Mouse (Mus musculus): Measurements from ENCODE around the gene Dpyd.

Gene Dpyd

DNA sequence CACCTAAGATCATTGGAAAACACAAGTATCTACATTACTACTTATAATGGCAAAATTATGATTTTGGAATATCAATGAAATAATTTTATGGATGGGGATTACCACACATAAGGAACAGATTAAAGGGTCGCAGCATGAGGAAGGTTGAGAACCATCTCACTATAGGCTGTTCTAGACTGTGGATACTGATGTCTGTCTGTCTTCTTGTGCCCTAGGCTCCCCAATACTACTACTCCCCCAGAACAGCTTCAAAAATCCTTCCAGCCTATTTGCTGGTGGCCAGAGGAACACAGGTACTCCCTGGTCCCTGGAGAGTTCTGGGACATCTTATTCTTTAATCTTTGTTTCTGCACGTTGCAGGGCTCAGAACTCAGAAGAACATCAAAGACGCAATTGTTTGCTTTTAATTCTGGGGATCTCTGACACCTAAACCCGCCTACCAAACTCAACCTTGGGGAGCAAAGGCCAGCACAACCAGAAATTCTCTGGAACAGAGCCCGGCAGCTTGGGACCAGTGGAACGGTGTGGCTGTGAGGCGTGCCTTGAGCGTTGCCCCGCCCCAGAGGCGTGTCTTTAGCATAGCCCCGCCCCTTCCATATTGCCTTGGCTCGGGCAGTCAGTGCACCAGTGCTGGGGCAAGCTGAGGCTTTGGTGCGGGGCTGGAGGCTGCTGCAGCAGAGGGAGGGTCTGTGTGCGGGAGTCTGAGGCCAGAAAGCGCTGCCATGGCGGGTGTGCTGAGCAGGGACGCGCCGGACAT lies at the start of gene Dpyd:
Gene Dpyd, plus strand, starts transcription at position 576 of the 757 bp plus-strand sequence.
- peak; percentile 70 for DNase-seq

DNA sequence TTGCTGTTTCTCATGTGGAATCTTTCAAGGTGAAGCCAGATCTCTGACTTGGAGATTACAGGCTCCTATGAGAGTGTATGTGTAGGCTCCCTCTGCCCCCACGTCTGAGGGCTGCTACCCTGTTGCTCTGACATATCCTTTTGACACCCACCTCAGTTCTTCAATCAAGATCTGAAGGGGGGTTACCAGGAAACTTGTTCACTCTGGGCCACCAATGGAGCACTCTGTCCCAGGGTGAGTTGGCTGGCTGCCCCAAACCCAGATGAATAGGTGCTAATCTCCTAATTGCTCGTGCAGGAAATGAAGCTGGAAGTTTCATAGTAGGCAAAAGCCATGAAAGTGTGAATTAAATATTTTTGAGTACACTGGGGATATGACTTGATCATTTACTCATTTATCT lies 24.3 kb upstream of the Dpyd start:
- peak; percentile 51 for DNase-seq

DNA sequence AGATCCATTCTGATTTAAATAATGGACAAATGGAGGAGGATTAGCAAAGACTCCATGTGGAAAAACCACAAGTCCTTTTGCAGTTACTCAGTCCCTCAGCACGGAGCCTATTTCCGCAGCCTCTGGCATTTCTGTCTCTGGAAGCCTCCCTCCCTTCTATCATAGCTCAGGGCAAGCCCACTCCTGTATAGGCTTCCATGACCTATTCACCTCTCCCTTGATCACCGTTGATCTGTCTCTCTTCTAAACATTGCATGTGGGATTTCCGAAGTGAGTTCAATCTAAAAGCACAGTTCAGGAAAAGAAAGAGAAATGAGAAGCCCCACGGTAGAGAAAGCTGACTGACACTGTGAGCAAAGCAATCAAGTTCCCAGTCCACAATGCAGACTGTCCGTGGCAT lies 20.2 kb upstream of the Dpyd start:
- no peak for DNase-seq

DNA sequence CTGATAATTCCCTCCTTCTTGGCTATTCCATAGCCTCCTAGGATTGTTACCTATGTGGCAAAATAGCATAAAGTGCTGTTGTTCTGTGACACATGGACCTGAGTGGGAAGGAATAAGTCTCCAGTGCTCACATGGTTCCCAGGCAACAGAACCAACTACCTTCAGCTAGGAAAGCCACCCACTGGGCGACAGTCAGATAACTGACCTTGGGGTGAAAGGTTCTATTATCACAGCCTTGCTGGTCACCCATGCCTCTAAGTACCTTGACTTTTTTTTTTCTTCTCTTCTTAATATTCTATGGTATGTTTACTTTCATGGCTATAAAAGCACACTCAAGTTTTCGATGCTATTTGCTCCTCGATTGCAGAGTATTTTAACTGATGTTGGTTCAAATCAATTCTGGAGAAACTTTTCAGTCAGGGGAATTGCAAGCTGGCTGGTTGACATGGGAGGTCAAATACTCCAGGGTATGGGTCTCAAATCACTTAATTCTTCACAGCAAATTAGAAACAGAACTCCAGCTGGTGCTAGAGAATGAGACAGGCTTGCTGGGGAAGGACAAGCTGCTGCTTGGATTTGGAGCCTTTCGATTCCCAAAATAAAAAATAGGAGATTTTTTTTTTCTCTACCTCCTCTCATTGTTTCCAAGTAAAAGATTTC lies 14.2 kb upstream of the Dpyd start:
- DNase-seq, result no peak

DNA sequence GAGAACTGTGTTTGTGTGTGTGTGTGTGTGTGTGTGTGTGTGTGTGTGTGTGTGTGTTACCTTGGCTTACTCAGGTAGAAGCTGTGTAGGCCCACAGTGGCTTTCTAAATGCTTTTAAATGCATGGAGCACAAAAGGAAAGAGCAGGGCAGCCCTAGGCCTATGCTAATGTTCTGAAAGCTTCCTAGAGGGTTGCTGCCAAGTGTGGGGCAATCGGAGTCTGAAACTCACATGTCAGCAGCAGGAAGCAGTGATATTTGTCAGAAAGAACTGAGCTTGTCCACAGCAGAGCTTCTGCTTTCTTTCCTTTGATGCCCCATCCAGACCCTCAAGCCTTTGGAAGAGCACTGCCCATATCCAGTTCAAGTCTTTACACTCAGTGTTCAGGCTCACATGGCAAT lies 4.3 kb upstream of the Dpyd start:
- no peak for DNase-seq

DNA sequence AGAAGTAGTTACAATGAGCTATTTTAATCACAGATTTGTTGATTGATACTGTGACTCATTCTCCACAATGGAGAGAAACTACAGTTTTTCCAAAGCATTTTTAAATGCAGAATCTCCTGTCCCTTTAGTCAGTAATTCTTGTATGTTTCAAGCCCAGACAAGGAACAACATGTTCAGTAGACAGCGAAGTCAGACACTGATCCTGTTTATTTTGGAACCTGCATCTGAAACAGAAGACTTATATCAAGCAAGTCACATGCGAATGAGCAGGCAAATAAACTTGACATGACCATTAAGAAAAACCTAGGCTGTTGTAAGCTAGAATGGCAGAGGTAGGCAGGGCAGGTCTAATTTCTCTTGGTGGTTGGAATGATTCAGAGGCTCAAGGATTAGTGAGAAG lies 2.0 kb upstream of the Dpyd start:
- no peak for DNase-seq

DNA sequence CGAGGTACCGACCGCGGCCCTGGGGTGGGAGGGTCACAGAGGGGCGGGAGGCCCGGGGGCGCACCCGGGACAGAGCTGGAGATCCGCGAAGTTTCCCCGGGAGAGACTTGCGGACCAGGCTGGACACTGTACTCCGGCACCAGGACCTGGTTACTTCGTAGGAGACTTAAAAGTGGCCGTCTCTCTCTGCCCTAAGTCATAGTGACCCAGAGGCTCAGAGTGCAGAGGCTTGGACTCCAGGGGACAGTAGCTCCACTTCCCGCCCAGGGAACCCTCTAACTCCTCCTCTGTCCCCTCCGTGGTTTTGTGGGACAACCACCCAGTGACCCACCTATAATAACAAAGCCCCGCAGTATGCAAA lies 362 bp downstream of the Dpyd start:
- DNase-seq, result no peak

DNA sequence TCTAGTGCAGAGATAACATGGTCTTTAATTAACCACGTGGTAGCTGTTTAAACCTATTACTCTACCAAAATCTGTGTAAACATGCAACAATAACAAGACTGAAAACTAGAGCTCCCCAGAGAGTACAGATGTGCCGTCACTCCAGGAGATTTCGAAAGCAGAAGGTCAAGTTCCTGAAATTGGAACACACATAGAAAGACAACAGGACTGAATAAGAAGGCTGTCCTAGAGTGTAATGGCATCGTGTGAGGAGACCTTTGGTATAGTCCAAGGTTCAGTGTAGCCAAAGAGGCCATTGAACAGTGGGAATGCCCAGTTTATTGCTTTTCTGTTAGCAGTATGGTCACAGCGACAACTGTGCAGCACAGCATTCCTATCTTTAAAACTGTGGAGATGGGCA lies 4.8 kb downstream of the Dpyd start:
- DNase-seq, result no peak

DNA sequence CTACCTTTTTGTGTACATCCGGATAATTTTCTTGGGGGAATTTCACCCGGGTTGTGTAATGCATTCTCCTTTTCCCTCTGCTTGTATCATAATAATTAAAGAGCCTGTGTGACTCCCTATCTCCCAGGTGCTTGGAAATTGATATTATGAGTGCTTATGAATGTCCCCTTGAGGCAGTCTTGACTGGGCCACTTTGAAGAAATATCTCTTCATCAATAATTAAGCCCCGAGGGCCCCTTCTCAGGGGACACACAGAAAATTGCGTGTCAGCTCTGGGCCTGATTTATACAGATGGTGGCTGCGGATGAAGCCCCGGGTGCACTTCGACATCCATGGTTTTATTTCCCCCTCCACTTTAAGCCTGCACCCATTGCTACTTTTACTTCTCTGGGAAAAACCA lies 8.3 kb downstream of the Dpyd start:
- no peak for DNase-seq

DNA sequence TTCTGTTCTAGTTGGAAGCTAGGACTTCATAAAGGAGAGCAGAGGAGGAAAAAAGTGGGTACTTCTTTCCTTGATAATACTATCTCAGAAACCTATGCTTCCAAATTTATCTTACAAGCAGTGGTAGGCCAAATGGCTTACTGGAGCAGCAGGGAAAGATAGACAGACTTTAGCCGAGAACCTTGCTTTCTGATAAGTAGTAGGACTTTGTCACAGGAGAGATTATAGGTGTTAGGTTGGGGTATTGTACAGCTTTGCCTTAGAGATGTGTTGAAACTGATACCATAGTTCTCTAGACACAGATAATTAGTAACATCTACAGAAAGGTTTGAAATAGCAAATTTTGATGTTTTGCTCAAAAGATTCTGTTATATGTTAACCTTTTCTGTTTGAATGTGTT lies 28.6 kb downstream of the Dpyd start:
- DNase-seq, result no peak

DNA sequence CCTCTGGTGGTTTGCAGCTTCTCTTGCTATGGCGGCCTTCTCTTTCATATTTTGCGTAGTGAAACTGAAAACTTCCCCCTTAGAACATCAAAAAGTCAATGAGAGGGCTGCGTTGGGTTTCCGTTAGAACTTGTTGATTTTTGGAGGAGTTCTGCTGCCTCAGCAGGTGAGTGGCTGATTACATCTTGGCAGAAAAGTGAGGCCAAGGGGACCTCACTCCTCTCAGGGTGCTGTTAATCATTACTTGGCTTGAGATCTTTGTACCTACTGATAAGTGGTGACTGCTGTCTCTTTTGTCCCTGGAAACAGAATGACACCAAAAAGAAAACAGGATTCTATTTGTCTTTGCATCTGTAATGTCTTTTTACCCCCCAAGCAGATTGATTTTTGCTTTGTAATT lies 32.9 kb downstream of the Dpyd start:
- DNase-seq, result no peak

DNA sequence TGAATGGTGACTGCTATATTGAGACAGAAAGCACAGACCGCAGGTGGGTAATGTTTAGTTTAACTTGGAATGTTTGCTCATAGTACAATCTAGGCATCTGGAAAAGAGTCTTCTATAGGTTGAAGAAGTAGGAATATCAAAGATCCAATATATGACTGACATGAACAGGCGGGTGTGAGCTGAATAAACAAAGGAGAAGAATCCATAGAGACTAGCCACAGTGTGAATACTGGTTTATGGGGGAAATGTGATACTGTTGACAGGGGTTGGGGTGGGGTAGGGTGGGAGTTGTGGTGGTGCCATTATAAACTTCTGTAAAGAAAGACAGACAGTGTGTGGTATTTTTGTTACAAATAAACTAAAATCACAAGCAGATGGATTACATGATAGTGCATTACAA lies 33.8 kb downstream of the Dpyd start:
- no peak for DNase-seq

DNA sequence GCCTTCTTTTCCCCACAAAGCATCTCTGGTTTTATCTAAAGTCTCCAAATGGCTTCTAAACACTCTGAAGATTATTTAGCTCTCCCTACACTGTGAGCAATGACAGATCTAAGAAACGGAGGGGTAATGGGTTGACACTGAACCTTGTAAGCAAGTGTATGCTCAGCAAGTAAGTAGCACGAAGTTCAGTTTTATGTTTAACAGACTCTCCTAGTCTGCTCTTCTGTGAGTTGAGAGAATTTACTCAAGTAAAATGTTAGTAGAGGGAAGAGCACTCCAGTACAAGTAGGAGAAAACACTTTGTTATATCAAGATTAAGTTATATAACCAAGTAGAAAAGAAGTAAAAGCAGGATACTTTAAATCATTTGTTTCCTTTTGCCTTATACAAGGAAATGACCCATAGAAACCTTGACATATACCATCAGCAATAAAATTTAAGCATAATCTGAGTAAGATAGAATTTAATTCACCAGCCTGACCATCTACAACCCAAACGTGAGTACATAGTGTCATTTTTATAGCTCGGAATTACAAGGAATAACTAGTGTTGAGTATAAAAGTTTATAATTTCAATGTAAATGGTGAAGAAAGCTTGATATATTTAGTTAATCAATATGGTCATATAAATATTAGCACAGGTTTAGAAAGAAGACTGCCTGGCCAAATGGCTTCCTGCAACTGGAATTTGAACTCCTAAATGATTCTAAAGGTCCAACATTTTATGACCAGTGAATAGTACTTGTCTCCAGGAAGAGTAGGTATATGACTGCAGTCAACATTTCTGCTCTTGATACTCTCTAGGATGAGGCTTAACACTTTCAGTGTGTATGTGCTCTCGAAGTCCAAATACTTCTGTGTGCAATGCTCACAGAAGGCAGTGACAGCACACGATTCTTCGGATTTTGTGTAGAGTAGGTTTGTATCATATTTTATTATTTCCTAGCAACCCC lies 40.0 kb downstream of the Dpyd start:
- DNase-seq, result no peak

DNA sequence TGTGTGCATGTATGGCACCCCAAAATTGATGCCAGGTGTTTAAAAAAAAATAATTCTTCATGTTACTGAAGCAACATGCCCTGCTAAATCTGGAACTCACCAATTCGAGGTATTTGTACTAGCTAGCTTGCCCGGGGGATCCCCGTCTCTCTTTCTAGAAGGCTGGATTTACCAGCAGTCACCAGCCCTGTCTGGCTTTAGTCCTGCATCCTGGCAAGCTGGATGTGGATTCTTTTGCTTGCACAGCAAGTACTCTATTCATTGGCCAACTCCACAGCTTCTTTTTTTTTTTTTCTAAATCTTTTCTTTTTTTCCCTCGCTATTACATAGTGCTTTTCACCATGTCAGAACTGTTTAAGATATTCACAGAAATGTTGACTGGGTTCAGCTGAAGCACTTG lies 46.8 kb downstream of the Dpyd start:
- peak; percentile 10 for DNase-seq

DNA sequence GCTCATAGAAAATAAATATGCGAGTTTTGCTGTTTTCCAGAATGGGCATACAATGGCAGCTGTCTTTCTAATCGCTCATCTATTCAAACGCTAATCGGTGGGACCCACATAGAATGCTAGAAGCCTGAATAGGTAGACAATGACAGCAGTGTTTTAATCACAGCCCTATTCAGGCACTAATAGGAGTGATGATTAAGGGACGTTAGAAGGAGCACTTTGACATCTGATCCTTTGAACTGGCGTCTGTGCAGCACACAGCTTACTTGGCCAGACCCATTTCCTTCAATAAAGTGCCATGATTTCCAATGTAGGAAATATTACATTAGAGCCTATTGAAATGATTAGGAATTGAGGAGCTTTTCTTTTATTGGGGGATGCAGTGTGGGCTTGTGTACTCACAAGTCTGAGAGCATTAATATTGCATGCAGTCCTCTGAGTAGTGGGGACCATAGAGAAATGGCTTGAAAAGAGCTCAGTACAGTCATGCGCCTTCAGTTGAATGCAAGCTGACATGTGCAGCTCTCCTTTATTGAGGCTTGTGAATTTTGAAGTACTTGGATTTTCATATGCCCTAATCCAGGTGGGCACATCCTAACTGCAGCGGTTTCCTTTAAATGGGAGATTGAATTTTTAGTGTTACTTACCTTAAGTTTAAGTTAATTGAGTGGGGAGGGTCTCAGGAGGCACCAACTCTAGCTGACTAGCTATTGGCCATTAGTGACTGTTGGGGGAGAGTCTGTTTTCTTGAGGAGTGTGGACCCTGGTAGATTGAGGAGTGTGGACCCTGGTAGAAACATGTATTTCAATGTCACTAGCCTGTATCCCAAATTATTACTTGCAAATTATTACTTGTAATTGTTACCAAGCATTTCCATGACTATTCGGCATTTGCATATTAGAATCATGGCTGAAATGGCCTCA lies 64.8 kb downstream of the Dpyd start:
- no peak for DNase-seq

DNA sequence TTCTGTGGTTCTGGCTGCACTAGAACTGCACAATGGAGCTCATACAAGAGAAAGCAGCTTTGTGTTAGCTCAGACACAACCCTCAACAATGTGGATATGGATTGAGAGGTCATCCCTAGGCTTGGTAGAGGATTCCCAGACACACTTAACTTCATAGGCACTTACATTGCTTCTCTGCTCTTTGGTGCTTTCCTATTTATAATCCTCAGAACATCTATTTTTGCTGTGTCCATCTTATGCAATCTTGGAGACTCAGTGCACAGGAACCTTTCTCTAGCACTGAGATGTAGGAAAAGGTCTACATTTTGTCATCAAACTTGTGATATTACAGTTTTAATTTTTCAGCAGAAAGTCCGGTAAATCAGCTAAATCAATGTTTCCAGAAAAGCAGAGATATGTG lies 67.8 kb downstream of the Dpyd start:
- no peak for DNase-seq

DNA sequence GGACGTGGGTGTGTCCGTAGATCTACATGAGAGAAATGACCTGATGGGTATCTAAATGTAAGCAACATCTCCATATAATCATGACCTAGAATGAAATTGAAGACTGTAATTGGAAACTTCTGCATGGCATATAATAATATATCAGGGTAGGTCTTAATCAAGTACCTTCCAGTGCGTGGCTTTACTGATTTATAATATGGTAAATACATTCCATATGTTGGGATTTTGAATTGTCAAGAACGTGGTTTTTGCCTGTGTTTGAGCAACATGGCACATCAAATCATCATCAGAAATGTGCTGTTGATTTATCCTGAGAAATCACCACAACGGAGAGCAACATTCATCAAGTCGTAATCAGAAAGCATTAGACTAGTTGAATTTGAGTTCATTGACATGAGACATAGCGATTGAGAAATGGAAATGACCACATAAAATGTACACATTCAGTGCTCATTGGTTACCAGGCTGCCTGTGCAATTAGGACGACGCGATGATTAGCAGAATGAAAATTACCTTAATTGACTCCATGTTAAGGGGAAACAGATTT lies 84.2 kb downstream of the Dpyd start:
- no peak for DNase-seq

DNA sequence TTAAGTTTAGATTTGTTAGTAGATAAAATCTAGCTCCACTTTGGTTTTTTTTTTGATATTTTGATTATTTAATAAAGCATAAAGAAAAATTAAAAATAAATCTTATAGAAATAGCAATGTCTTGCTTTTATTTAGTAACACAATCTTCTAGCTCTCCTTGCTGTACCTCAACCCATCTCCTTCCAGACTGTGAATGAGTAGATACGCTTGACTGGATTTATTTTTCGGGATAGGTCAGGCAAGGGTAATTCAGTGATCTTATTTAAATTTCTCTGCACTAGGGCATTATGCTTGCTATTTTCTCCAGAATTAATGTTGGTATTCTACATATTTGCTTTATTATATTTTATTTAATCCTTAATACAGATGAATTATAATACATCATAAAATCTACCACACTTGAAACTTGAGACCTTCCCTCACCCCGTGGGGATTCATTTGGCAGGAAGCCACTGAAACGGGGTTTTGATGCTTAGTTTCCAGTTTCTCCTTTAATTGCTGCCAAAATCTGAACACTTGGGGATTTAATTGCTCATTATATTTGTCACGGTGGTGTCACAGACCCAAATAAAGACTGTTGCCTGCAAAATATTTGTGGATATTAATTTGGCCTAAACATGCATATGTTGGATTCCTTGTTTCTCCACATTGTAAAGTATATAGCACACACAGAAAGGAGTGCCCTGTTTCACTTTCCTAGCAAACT lies 102.2 kb downstream of the Dpyd start:
- DNase-seq, result no peak

DNA sequence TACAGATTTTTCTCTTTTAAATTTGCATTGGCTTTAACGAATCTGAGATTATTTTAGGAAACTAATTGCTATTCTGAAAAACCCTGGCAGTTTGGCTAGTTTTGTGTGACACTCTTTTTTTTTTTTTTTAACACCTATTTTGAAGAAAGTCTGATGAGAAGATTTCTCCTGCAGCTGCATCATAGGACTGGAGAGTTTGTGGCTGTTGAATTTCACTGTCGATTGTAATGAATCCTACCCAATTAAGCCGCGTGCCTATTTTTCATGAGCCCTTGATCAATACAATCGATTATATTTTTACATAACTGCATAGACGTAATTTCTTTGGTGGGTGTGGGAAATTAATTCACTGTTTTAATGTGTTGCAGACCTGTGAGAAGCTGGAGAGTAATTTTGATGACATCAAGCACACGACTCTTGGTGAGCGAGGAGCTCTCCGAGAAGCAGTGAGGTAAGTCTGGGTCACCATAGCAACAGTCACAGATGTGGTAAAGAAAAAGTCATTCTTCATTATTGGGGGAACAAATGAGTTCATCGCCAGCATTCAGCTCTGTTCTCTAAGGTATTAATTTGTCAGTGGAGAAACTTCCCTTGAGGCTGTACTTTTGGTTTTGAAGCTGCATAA lies 112.3 kb downstream of the Dpyd start:
- no peak for DNase-seq

DNA sequence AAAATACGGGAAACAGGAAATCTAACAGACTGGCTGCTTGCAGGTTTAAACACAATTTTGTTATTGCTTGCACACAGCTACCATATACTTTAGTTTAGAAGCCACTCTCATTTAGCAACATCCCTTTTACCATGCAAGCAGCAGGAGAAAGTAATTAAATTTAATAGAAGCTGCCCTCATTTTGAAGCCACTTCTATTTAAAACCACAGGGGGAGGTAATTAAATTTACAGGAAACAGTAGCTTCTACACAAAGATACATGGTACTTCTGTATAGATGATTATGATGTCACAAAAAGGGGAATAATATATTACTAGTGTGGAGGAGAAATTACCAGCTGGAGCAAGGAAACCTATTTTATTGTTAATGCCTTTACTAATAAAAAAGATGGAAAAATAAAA lies 113.5 kb downstream of the Dpyd start:
- DNase-seq, result no peak

Measured in right cerebral cortex, postnatal 4 days (tissue).